Mouse (Mus musculus): ENCODE measurements at regions not wholly inside any gene's neighbourhood (a gene's known extent, or its start where the extent isn't known, plus 50 kb on each side); places are given as distances from the start of the nearest gene placed in this dataset.
A peak's percentile ranks its signal among the peaks of the same experiment; 100 is the strongest.
"Not testable (repeated sequence)": the region's sequence is repeated elsewhere in the genome, so short reads cannot be mapped to it uniquely, and the experiment has no call there.

GRCm38 (mm10) chr5:105358902-105359301, 56.7 kb upstream of the Lrrc8b start:
- 87% methylated on average over 3 of the region's 3 CpGs for WGBS (ENCODE audit: missing documents)
- no peaks in the 10 kb centered on the region for H3K36me3 ChIP-seq (ENCODE audit: inconsistent target)
- H3K4me3 ChIP-seq (ENCODE audit: inconsistent target) = no peak overlapping the region
- H3K27ac ChIP-seq = no peak overlapping the region
- no peaks in the 10 kb centered on the region for H3K79me2 ChIP-seq (ENCODE audit: inconsistent target)

- H3K79me2 ChIP-seq (ENCODE audit: inconsistent target) = not testable (repeated sequence)
- 25% methylated on average over 1 of the region's 1 CpGs for WGBS (ENCODE audit: missing documents)
Observed at GRCm38 (mm10) chr5:105356393-105356792, 59.2 kb upstream of the Lrrc8b start.

DNA sequence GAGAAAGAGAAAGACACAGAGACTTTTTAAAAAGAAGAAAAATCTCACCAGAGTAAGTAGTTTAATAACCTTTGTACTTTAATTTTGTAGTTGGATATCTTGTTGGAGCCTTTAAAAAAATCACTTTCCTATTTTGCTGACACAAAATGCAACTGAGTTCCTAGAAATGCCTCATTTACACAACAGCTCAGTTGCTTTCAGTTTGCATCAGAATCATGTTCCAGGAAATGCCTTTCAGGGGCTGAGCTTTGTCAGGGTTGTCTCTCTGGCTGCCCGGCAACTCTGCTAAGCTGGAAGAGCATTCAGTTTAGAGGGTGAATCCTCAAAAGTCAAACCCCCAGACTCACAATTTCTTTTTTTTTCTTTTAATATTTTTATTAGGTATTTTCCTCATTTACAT, 60.5 kb upstream of the Gbp6 start:
- no peaks in the 10 kb centered on the region for H3K36me3 ChIP-seq (ENCODE audit: inconsistent target)
- no peaks in the 10 kb centered on the region for H3K79me2 ChIP-seq (ENCODE audit: inconsistent target)
- no peak overlapping the region for H3K4me3 ChIP-seq (ENCODE audit: inconsistent target)
- H3K27ac ChIP-seq = 0 out of 2 replicates have a peak overlapping the region, but pooled peaks have one; percentile 3
- WGBS (ENCODE audit: missing documents) = 13% methylated on average over 1 of the region's 1 CpGs

More at GRCm38 (mm10) chr5:105356393-105356792, 59.2 kb upstream of the Lrrc8b start:
- H3K27ac ChIP-seq = peak overlapping the region; percentile 21
- H3K36me3 ChIP-seq (ENCODE audit: inconsistent target); H3K4me3 ChIP-seq (ENCODE audit: inconsistent target): not testable (repeated sequence)

DNA sequence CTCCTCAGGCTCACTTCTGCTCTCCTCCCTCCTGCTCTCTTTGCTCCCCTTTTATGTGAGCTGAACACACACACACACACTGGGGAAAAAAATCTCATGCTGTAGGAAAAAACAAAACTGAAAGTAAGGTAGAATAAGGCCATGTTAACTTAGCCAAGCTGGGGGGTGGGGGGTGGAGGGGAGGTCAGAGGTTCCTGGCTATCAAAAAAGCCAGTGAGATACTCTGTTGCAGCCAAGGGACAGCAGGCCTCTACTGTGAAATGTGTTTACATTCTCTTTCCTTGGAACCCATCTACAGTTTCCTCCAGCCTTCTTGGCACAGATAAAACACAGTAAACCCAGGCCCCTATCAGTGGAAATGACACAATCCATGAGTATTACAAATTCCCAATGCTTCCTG, 53.0 kb upstream of the Gbp6 start:
- H3K79me2 ChIP-seq (ENCODE audit: inconsistent target) = no peaks in the 10 kb centered on the region
- no peak overlapping the region for H3K27ac ChIP-seq
- no peak overlapping the region for H3K4me3 ChIP-seq (ENCODE audit: inconsistent target)
- no peaks in the 10 kb centered on the region for H3K36me3 ChIP-seq (ENCODE audit: inconsistent target)

GRCm38 (mm10) chr5:105345953-105346352, 52.5 kb upstream of the Gbp6 start:
- H3K27ac ChIP-seq; H3K36me3 ChIP-seq (ENCODE audit: inconsistent target); H3K79me2 ChIP-seq (ENCODE audit: inconsistent target); H3K4me3 ChIP-seq (ENCODE audit: inconsistent target): not testable (repeated sequence)
- 50% methylated on average over 1 of the region's 1 CpGs for WGBS (ENCODE audit: missing documents)

- Histone ChIP-seq H3K79me2 (ENCODE audit: inconsistent target) (no peaks in the 10 kb centered on the region), H3K36me3 (ENCODE audit: inconsistent target) (no peaks in the 10 kb centered on the region), H3K4me3 (ENCODE audit: inconsistent target) (no peak overlapping the region), H3K27ac (no peak overlapping the region)
- 32% methylated on average over 6 of the region's 6 CpGs for WGBS (ENCODE audit: missing documents)
Observed at GRCm38 (mm10) chr5:105344808-105345732, 51.6 kb upstream of the Gbp6 start.

- H3K27ac ChIP-seq; H3K79me2 ChIP-seq (ENCODE audit: inconsistent target); H3K4me3 ChIP-seq (ENCODE audit: inconsistent target); H3K36me3 ChIP-seq (ENCODE audit: inconsistent target): not testable (repeated sequence)
- WGBS (ENCODE audit: missing documents) = 7% methylated on average over 2 of the region's 2 CpGs
Observed at GRCm38 (mm10) chr5:105343816-105344215, 50.3 kb upstream of the Gbp6 start.

Measured in macrophage (primary cell).